Mouse (Mus musculus): ENCODE measurements at regions not wholly inside any gene's neighbourhood (a gene's known extent, or its start where the extent isn't known, plus 50 kb on each side); places are given as distances from the start of the nearest gene placed in this dataset.

DNA sequence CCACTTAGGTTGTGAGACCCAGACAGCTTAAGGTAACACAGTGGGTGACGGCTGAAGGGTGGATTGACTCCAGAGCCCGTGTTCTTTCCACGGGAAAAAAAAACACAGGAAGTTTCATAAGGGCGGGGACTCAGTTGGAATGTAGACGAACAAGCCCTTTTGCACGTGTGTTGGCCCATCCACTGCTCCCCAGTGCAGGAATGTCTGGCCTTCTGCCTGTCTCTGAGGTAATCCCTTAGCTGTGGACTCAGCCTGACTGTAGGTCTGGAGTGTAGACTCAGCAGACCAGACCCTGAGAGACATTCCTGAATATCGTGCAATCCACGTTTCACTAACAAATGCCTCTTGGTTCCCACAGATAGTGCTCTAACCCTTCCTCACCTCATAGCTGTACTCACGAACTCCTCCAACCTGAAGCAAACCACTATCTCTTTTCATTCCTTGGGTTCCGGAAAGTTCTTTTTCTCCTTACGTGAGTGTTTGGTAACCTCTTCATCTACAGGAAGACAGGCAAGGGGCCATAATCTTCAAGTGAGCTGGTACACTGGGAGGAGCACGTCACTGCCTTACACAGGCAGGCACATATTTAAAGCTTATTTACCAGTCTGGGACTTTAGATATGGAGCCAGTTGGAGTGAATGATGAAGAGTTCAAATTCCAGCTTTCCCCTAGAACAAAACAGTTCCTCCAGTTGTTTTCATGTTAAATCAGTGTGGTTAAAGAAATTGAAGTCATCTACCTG lies 205.6 kb upstream of the Bcor start:
- DNase-seq (ENCODE audit: low spot score in 2 of 2): no peak

DNA sequence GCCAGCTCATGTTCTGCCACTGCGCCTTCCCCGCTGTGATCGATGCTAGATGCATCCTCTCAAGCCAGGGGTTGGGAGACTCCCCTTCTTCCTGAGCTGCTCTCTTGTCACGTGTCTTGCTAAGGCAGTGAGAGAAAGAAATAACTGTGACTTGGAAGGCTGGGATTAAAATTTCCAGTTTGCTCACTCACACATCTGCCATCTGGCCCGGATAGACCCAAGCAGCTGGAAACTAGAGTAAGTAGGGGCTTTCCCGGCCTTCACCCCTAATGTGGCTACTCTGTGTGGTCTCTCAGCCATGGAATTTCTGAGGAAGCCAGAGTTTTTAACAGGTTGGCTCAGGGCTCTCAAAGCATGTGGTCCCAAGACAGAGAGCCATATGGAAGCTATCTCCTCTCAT lies 206.6 kb upstream of the Bcor start:
- no peak for DNase-seq (ENCODE audit: low spot score in 2 of 2)

- DNase-seq (ENCODE audit: low spot score in 2 of 2): no peak
Measured at GRCm38 (mm10) chrX:12373670-12374069, 213.5 kb upstream of the Bcor start.

DNA sequence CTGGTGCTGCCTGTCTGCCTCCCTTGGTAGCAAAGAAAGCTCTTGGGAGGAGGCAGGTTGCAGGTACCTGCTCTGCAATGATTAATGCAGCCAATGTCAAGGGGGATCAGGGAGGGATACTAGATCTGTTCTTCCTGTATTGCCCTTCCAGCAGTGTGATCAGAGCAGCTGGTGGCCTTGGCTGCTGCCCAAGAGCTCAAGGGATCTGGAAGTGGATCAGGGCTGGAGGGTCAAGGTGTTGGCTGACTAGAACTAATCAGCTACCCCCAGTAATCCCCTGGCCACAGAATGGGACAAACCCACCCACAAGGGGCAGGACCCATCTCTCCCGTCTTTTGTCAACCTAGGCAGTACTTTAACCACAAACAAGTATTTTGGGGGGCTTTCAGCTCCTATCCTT lies 211.8 kb upstream of the Atp6ap2 start:
- no peak for DNase-seq (ENCODE audit: low spot score in 2 of 2)

DNA sequence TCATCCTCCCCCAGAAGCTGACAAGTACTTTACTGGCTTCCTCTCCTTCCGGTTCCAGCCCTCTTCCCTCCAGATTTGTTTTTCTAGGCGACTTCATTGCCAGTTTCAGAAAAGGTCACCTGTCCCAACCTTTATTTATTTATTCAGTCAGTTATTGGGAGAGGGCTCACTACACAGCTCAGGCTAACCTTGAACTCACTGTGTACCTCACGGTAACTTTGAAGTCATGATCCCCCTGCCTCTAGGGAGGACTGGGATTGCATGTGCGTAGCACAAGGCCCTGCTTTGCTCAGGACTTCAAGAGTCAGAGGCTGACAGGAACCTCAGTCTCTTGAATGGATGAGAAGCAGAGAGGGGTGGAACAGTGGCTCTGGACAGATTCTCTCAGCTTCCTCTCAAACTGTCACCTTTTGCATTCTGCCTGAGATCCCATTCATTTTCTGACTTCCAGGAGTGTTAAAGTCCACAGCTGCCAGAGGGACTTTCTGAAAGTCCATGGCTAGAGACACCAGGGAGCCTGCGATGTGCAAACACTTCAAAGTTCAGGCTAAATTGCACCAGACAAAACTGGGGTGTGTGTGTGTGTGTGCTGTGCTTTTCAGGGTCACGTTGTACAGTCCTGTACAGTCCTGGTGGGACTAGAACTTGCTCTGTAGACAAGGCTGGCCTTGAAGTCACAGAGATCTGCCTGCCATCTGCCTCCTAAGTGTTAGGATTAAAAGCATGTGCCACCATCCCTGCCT lies 211.2 kb upstream of the Atp6ap2 start:
- DNase-seq (ENCODE audit: low spot score in 2 of 2): no peak

- DNase-seq (ENCODE audit: low spot score in 2 of 2): no peak
Measured at GRCm38 (mm10) chrX:12377441-12377840, 210.2 kb upstream of the Atp6ap2 start.

DNA sequence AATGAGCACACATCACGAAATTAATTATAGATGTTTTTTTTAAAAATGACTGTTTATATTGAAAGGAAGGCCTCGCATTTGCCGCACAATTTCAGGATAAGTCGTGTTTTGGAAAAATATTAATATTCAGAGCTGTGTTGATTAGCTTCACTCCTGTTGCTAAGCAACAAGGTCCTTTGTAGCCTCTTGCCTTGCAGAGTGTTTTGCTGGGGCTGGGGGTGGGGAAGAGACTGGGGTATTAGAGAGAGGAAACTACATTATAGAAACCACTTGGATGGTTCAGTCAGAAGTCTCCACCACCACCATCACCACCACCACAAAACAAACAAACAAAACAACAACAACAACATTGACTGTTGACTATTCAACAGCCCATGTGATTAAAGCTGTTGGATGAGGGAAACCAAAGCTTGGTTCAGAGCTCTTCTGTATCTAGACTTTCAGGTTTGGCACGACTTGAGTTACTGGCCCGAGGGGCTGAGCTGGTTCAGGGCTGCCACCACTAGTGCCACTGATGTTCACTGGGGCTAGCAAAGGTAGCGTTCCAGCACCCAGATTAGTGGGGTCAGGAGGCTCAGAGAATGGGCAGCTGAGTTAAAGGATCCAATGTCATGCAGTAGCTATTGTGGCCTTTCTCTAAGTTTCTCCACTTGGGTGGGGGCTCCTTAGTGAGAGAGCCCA lies 195.3 kb upstream of the Atp6ap2 start:
- DNase-seq (ENCODE audit: low spot score in 2 of 2): no peak

- no peak for DNase-seq (ENCODE audit: low spot score in 2 of 2)
Measured at GRCm38 (mm10) chrX:12409319-12409718, 178.3 kb upstream of the Atp6ap2 start.

DNA sequence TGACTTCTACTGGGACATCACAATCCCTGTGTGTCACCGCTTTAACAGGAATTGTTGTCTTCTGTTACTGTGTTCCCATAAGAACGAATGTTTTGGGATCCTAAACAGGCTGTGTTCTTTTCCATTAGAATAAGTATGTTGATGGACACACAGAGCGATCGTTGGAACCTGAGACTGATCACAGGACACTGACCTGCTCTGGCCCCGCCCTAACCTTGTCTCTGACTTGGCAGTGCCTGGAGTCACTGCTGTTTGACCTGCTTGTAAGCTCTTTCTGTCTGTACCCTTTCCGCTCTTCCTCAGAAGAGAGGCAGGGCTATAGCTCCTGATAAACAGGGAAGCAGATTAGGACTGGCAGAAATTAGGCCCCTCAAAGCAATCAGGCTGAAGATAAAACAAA lies 162.0 kb upstream of the Atp6ap2 start:
- DNase-seq (ENCODE audit: low spot score in 2 of 2): no peak

DNA sequence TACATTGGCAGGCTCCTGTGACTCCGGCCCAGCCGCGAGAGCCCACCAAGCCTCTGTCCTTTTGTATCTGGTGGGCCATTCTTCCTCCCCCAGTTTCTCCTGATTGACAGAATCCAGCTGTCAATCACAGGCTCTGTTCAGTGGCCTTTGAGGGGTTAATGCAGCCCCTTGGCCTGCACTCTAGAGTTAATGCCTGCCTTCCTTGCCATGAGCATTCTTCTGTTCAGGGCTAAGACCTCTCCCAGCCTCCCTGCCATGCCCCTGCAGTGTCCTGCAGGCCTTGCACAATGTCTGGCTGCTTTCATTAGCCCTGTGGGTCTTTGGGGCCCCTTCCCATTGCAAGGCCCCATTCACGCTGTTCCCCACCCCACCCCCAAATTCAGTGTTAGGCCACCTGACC lies 160.9 kb upstream of the Atp6ap2 start:
- DNase-seq (ENCODE audit: low spot score in 2 of 2): no peak

DNA sequence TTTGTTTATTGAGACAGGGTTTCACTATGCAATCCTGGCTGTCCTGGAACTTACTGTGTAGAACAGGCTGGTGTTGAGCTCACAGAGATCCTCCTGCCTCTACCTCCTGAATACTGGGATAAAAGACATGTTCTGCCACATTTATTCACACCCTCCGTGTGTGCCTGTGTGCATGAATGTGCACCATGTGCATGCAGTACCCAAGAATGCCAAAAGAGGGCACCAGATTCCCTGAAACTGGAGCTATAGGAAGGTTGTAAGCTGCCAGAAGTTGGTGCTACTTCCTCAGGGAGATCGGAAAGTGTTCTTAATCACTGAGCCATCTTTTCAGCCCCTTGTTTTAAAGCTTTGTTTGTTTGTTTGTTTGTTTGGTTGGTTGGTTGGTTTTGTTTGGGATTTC lies 155.3 kb upstream of the Atp6ap2 start:
- no peak for DNase-seq (ENCODE audit: low spot score in 2 of 2)

GRCm38 (mm10) chrX:12435656-12436055 lies 151.9 kb upstream of the Atp6ap2 start:
- DNase-seq (ENCODE audit: low spot score in 2 of 2): peak in 1 of 2 experiments; percentile 10

GRCm38 (mm10) chrX:12436106-12436505 lies 151.5 kb upstream of the Atp6ap2 start:
- peak in 1 of 2 experiments; percentile 2 for DNase-seq (ENCODE audit: low spot score in 2 of 2)

DNA sequence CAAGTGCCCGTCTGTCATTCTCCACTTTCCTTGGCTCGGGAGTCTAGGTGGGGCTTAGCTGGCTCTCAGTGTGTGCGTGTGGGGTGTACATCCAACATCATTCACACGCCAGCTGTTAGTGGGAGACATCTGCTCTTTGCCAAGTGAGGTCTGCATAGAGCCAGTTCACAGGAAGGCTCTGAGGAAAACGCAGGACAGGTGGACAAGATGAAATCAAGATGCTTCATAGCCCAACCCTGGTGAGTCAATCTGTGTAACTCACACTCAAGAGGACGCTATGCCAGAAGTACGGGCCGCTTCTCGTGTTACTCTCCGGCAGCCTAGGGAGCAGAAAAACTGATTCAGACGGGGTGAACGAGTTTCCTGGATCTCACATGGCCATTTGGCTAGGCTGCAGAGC lies 148.2 kb upstream of the Atp6ap2 start:
- no peak for DNase-seq (ENCODE audit: low spot score in 2 of 2)

- no peak for DNase-seq (ENCODE audit: low spot score in 2 of 2)
Measured at GRCm38 (mm10) chrX:12443794-12444193, 143.8 kb upstream of the Atp6ap2 start.

GRCm38 (mm10) chrX:12445093-12445492 lies 142.5 kb upstream of the Atp6ap2 start:
- no peak for DNase-seq (ENCODE audit: low spot score in 2 of 2)

GRCm38 (mm10) chrX:12447962-12448361 lies 139.6 kb upstream of the Atp6ap2 start:
- DNase-seq (ENCODE audit: low spot score in 2 of 2): no peak

DNA sequence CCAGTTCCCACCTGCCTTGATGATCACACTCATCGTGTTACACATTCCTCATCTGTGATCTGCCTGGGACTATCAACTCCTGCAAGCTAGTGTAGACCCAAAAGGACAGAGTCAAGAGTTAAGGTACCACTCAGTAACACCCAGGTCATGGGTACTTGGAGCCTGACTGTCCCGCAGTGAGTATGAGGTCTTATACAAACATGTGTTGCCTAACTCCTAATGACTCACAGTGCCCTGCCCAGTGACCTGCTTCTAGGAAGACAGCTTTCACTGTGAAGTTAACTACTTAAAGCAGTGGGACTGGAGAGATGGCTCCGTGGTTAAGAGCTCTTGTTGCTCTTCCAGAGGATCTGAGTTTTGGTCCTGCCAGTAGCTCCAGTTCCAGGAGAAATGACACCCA lies 137.9 kb upstream of the Atp6ap2 start:
- no peak for DNase-seq (ENCODE audit: low spot score in 2 of 2)

- DNase-seq (ENCODE audit: low spot score in 2 of 2): no peak
Measured at GRCm38 (mm10) chrX:12452979-12453769, 134.4 kb upstream of the Atp6ap2 start.

DNA sequence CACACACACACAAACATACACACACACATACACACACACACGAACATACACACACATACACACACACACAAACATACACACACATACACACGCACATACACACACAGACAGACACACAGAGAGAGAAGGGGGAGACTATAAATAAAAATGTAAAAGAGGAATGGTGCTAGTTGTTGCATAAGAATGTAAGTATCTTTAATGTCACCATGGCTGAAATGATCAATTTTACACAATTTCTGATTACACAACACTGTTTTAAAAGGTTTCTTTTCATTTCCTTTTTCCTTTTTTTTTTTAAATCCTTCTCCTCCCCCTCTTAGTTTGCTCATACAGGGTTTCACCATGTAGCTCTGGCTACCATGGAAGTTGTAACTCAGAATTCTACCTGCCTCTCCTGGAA lies 125.9 kb upstream of the Atp6ap2 start:
- no peak for DNase-seq (ENCODE audit: low spot score in 2 of 2)

GRCm38 (mm10) chrX:12462936-12463647 lies 124.5 kb upstream of the Atp6ap2 start:
- no peak for DNase-seq (ENCODE audit: low spot score in 2 of 2)

Data from cerebellum, postnatal 4 days (tissue).